Comparison of ENCODE assay signal across 24 mouse cellular contexts in the genomic region with DNA sequence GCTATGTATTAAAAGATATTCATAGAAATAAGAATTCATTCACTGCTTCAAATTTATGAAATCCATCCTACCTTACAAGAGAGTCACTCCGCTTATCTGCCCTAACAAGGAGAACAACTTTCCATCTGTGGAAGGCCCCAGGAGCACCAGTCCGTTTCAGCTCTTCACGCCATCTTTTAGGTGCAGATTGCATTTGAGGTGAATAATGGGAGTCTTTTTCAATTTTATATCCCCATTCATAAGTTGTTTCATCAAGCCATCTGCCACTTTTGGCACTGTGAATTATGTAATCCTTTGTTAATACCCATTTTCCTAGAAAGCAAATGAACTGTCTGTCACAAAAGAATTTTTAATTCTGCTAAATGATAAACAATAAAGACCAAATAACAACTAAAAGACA.
"Had no signal": no experiment of that assay in that cellular context is flagged by ENCODE, and none has a peak within 500 bp of the region (broad histone marks: within the 10 kb centered on the region; RNA-seq: fewer than 3 reads in every experiment).

No protein-coding gene starts in this region.

- DNase-seq: kidney, adult 8-10 months; kidney, postnatal 10 days; kidney, postnatal 4 days; liver; lung, adult 18-20 months; lung, postnatal 10 days; lung, postnatal 36 days; retina, postnatal 1 day; right cerebral cortex, postnatal 25 days; spleen, adult 18-20 months; thymus, postnatal 25 days had no signal

- H3K9ac ChIP-seq: kidney, embryonic 15.5 days; limb, embryonic 13.5 days; liver, embryonic 12.5 days; liver, embryonic 15.5 days; lung, embryonic 15.5 days; midbrain, embryonic 13.5 days; neural tube, embryonic 12.5 days; neural tube, embryonic 15.5 days; stomach, embryonic 15.5 days had no signal

- H3K27ac ChIP-seq: kidney, embryonic 15.5 days; layer of hippocampus, adult 2 months; limb, embryonic 10.5 days; limb, embryonic 13.5 days; liver, embryonic 12.5 days; liver, embryonic 15.5 days; lung, embryonic 15.5 days; midbrain, embryonic 10.5 days; midbrain, embryonic 13.5 days; neural tube, embryonic 12.5 days; neural tube, embryonic 15.5 days; stomach, embryonic 15.5 days had no signal

- H3K36me3 ChIP-seq: lung, embryonic 15.5 days; neural tube, embryonic 12.5 days; stomach, embryonic 15.5 days had no signal

- H3K9me3 ChIP-seq: kidney, embryonic 15.5 days; limb, embryonic 10.5 days; limb, embryonic 13.5 days; liver, embryonic 12.5 days; liver, embryonic 15.5 days; lung, embryonic 15.5 days; megakaryocyte, embryonic 14.5 days; midbrain, embryonic 10.5 days; midbrain, embryonic 13.5 days; neural tube, embryonic 12.5 days; neural tube, embryonic 15.5 days; stomach, embryonic 15.5 days had no signal

- H3K4me1 ChIP-seq: kidney, embryonic 15.5 days; limb, embryonic 10.5 days; limb, embryonic 13.5 days; liver, embryonic 12.5 days; liver, embryonic 15.5 days; lung, embryonic 15.5 days; midbrain, embryonic 10.5 days; midbrain, embryonic 13.5 days; neural tube, embryonic 12.5 days; neural tube, embryonic 15.5 days; stomach, embryonic 15.5 days had no signal

- H3K4me2 ChIP-seq: kidney, embryonic 15.5 days; limb, embryonic 13.5 days; liver, embryonic 12.5 days; liver, embryonic 15.5 days; lung, embryonic 15.5 days; midbrain, embryonic 13.5 days; neural tube, embryonic 12.5 days; neural tube, embryonic 15.5 days; stomach, embryonic 15.5 days had no signal

- H3K4me3 ChIP-seq: kidney, embryonic 15.5 days; layer of hippocampus, adult 2 months; limb, embryonic 10.5 days; limb, embryonic 13.5 days; liver, embryonic 12.5 days; liver, embryonic 15.5 days; lung, embryonic 15.5 days; megakaryocyte, embryonic 14.5 days; midbrain, embryonic 10.5 days; midbrain, embryonic 13.5 days; neural tube, embryonic 12.5 days; neural tube, embryonic 15.5 days; stomach, embryonic 15.5 days had no signal

- H3K27me3 ChIP-seq: kidney, embryonic 15.5 days; limb, embryonic 13.5 days; liver, embryonic 12.5 days; liver, embryonic 15.5 days; lung, embryonic 15.5 days; megakaryocyte, embryonic 14.5 days; midbrain, embryonic 13.5 days; neural tube, embryonic 12.5 days; neural tube, embryonic 15.5 days; stomach, embryonic 15.5 days had no signal

- ATAC-seq: liver, embryonic 12.5 days; midbrain, embryonic 13.5 days had no signal
